Mouse (Mus musculus): ENCODE data around the gene Zfp831. TPM values are rescaled to one million over a fixed set of nuclear protein-coding genes. Genes with fewer than 3 reads are reported as not detected.

The Zfp831 gene
- polyA plus RNA-seq (2016; fragmentation: Nextera tagmentation; extraction: Ambion mirVana): not detected in 2 replicates

DNA sequence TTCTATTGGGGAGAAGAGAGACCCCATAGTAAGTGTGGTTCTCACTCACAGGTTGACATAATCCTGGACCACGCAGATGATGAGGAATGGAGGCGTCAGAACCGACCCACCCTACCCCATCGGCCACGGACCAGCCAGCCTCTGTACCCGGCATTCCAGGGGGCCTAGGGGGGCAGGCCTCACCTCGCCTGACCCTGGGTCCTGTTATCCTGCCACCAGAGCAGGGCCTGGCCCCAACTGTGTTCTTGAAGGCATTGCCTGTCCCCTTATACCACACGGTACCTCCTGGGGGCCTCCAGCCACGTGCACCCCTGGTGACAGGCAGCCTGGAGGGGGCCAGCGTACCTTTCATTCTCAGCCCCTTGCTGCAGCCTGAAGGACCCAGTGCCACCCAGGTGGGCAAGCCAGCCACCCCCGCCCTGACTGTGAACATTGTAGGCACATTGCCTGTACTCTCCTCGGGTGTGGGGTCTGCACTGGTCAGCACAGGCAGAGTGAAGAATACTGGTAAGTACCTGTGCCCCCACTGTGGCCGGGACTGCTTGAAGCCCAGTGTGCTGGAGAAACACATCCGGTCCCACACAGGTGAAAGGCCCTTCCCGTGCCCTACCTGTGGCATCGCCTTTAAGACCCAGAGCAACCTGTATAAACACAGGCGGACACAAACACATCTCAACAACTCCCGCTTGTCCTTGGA is at the start of gene Zfp831:
Zfp831 (plus strand) TSS at position 87 of the 697 bp plus-strand sequence.
- Histone ChIP-seq H3K4me3 (no peak within 1 kb of the TSS), H3K36me3 (no peaks in the 10 kb centered on the region), H3K27ac (0 out of 2 replicates have a peak within 1 kb of the TSS, but pooled peaks have one; percentile 29), H3K4me1 (replicated peaks) (no peaks in the 10 kb centered on the region), H3K27me3 (ENCODE audit: insufficient read depth, poor library complexity, severe bottlenecking) (no peaks in the 10 kb centered on the region), H3K9me3 (no peaks in the 10 kb centered on the region)
- DNase-seq (ENCODE audit: low spot score): no peak
- 86% methylated on average over 18 of the region's 18 CpGs for WGBS

GRCm38 (mm10) chr2:174594965-174595364 is 48.4 kb upstream of the Zfp831 start:
- Histone ChIP-seq H3K36me3 (no peaks in the 10 kb centered on the region), H3K27ac (no peak overlapping the region), H3K4me3 (no peak overlapping the region), H3K4me1 (replicated peaks) (peaks cover 6% of the 10 kb centered on the region; the same call in 1 of the 2 replicates), H3K9me3 (no peaks in the 10 kb centered on the region), H3K27me3 (ENCODE audit: insufficient read depth, poor library complexity, severe bottlenecking) (no peaks in the 10 kb centered on the region)
- 83% methylated on average over 9 of the region's 9 CpGs for WGBS
- DNase-seq (ENCODE audit: low spot score): peak; percentile 20

DNA sequence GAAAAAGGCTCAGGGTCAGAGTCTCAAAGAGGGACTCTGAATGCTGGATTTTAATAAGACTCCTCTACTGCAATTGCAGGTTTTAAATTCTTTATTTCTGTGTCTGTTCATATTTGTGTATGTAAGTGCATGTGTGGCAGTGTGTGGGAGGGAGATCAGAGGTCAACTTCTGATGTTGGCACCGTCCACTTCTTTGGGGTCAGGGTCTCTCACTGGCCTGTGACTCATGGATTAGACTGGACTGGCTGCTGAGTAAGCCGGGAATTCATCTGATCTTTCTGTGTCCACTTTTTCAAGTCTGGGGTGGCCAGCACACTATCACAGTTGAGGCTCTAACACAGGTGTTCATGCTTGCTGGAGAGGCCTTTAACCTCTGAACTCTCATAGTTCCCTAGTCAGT is 47.7 kb upstream of the Zfp831 start:
- Histone ChIP-seq H3K27ac (no peak overlapping the region), H3K4me1 (replicated peaks) (peaks cover 6% of the 10 kb centered on the region; the same call in 1 of the 2 replicates), H3K27me3 (ENCODE audit: insufficient read depth, poor library complexity, severe bottlenecking) (no peaks in the 10 kb centered on the region), H3K9me3 (no peaks in the 10 kb centered on the region), H3K36me3 (no peaks in the 10 kb centered on the region), H3K4me3 (no peak overlapping the region)
- 75% methylated on average over 2 of the region's 2 CpGs for WGBS
- no peak for DNase-seq (ENCODE audit: low spot score)

- Histone ChIP-seq H3K4me1 (replicated peaks) (peaks cover 6% of the 10 kb centered on the region; the same call in 1 of the 2 replicates), H3K9me3 (no peaks in the 10 kb centered on the region), H3K27me3 (ENCODE audit: insufficient read depth, poor library complexity, severe bottlenecking) (no peaks in the 10 kb centered on the region), H3K27ac (no peak overlapping the region), H3K36me3 (no peaks in the 10 kb centered on the region), H3K4me3 (no peak overlapping the region)
- DNase-seq (ENCODE audit: low spot score): no peak
- WGBS: 91% methylated on average over 15 of the region's 15 CpGs
These were observed 46.9 kb upstream of the Zfp831 start for GRCm38 (mm10) chr2:174596457-174596856.

DNA sequence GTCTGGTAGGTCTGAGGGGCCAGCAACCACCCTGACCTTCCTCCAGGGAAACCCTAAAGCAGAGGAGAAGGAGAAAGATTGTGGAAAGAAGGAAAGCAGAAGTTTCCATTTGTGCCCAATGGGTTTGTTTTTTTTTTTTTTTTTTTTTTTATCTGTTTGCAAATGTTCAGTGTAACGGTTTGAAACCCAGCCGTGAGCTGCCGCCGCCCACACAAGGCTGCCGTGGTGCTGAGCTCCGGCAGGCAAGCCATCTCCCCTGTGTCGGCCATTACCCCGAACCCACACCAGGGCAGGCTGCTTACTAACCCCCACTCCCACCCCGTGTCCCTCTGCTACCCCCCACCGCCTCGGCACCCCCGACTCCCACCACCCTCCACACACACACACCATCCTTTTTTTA is 44.9 kb upstream of the Zfp831 start:
- WGBS: 77% methylated on average over 12 of the region's 12 CpGs
- no peaks in the 10 kb centered on the region for H3K9me3 ChIP-seq
- peak overlapping the region; percentile 8; the same call in 1 of the 2 replicates for H3K27ac ChIP-seq
- DNase-seq (ENCODE audit: low spot score): no peak
- H3K27me3 ChIP-seq (ENCODE audit: insufficient read depth, poor library complexity, severe bottlenecking): no peaks in the 10 kb centered on the region
- H3K36me3 ChIP-seq: no peaks in the 10 kb centered on the region
- H3K4me1 ChIP-seq (replicated peaks): peaks cover 11% of the 10 kb centered on the region
- H3K4me3 ChIP-seq: no peak overlapping the region

DNA sequence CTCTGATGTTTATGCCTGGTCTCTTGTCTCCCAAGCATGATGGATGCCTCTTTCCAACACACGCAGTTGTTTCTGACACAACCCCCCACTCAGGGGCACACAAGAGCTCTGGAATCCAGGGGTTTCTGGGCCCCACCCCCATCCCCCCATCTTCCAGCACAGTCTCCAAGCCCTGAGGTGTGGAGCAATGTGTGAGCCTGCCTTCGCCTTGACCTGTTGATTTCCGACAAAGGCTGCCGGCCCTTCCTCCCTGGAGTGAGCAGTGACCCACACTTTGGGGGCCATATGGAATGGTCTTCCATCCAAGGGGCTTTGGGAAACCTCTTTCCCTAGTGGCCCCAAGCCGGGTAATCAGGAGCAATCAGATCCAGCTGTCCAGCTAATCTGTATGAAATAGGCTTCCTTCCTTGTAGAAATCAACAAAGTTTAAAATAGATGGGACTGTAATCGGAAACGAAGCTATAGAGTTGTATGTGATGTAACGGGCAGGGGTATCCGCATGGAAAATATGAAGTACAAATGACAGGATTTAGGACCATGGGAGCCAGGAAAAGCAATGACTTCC is 44.2 kb upstream of the Zfp831 start:
- DNase-seq (ENCODE audit: low spot score): peak; percentile 7
- no peak overlapping the region for H3K4me3 ChIP-seq
- H3K27me3 ChIP-seq (ENCODE audit: insufficient read depth, poor library complexity, severe bottlenecking): no peaks in the 10 kb centered on the region
- WGBS: 78% methylated on average over 9 of the region's 9 CpGs
- H3K36me3 ChIP-seq: no peaks in the 10 kb centered on the region
- H3K9me3 ChIP-seq: no peaks in the 10 kb centered on the region
- peaks cover 11% of the 10 kb centered on the region for H3K4me1 ChIP-seq (replicated peaks)
- peak overlapping the region; percentile 8; the same call in 1 of the 2 replicates for H3K27ac ChIP-seq

GRCm38 (mm10) chr2:174599853-174600271 is 43.5 kb upstream of the Zfp831 start:
- Histone ChIP-seq H3K36me3 (no peaks in the 10 kb centered on the region), H3K4me3 (no peak overlapping the region), H3K27me3 (ENCODE audit: insufficient read depth, poor library complexity, severe bottlenecking) (no peaks in the 10 kb centered on the region), H3K9me3 (no peaks in the 10 kb centered on the region), H3K27ac (no peak overlapping the region), H3K4me1 (replicated peaks) (peaks cover 11% of the 10 kb centered on the region)
- WGBS: 81% methylated on average over 9 of the region's 9 CpGs
- no peak for DNase-seq (ENCODE audit: low spot score)

GRCm38 (mm10) chr2:174601938-174602685 is 41.2 kb upstream of the Zfp831 start:
- peak overlapping the region; percentile 59 for H3K27ac ChIP-seq
- peak; percentile 13 for DNase-seq (ENCODE audit: low spot score)
- H3K36me3 ChIP-seq: no peaks in the 10 kb centered on the region
- WGBS: 67% methylated on average over 9 of the region's 9 CpGs
- H3K4me3 ChIP-seq: no peak overlapping the region
- H3K4me1 ChIP-seq (replicated peaks): peaks cover 11% of the 10 kb centered on the region
- H3K27me3 ChIP-seq (ENCODE audit: insufficient read depth, poor library complexity, severe bottlenecking): no peaks in the 10 kb centered on the region
- H3K9me3 ChIP-seq: no peaks in the 10 kb centered on the region

GRCm38 (mm10) chr2:174603321-174603720 is 40.0 kb upstream of the Zfp831 start:
- no peaks in the 10 kb centered on the region for H3K36me3 ChIP-seq
- H3K27ac ChIP-seq: no peak overlapping the region
- no peak overlapping the region for H3K4me3 ChIP-seq
- DNase-seq (ENCODE audit: low spot score): no peak
- WGBS: 93% methylated on average over 7 of the region's 7 CpGs
- no peaks in the 10 kb centered on the region for H3K27me3 ChIP-seq (ENCODE audit: insufficient read depth, poor library complexity, severe bottlenecking)
- no peaks in the 10 kb centered on the region for H3K9me3 ChIP-seq
- peaks cover 11% of the 10 kb centered on the region for H3K4me1 ChIP-seq (replicated peaks)

DNA sequence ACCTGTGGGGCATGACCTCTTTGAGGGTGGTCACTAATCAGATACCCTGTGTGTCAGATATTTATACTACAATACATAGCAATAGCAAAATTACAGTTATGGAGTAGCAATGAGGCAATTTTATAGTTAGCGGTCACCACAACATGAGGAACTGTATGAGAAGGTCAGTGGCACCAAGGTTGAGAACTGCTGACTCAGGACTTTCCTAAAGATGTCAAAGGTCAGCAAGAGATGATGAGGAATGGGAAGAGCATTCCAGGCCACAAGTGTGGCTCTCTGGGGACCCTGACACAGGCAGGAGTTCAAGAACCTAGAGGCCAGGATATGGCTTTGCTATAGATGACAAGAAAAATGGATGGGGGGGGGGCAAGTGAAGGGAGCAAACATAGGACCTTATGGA is 38.3 kb upstream of the Zfp831 start:
- no peaks in the 10 kb centered on the region for H3K9me3 ChIP-seq
- no peak overlapping the region for H3K4me3 ChIP-seq
- WGBS: 97% methylated on average over 1 of the region's 1 CpGs
- H3K27ac ChIP-seq: no peak overlapping the region
- DNase-seq (ENCODE audit: low spot score): no peak
- H3K27me3 ChIP-seq (ENCODE audit: insufficient read depth, poor library complexity, severe bottlenecking): no peaks in the 10 kb centered on the region
- no peaks in the 10 kb centered on the region for H3K36me3 ChIP-seq
- H3K4me1 ChIP-seq (replicated peaks): peaks cover 5% of the 10 kb centered on the region

DNA sequence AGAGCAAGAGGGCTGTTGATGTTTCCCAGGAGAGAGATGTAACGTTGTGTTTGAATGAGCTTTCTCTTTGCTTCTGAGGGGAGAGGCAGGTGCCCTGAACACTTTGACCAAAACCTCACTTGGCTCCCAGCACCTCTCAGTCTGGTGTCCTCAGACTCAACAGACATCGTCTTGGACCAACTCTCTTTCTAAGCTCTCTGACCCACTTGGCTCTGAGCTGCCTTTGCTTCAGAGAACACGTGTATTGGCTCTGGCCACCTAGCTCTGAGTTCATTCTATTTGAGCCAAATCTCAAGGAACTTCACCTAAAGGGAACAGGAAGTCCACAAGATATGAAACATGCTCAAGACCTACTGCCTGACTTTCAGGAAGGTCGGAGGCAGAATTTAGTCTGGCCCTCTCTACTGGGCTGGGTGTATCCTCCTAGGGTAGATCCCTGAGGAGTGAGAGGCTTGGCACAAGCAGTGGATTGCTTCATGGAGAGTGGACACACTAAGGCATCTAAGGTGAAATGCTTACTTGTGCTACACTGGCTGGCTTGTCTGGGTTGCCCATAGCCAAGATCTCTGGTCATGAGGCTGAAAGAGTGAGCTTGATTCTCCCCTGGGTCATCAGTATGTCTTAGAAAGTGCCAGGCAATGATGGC is 37.8 kb upstream of the Zfp831 start:
- no peaks in the 10 kb centered on the region for H3K27me3 ChIP-seq (ENCODE audit: insufficient read depth, poor library complexity, severe bottlenecking)
- peaks cover 5% of the 10 kb centered on the region for H3K4me1 ChIP-seq (replicated peaks)
- H3K36me3 ChIP-seq: no peaks in the 10 kb centered on the region
- H3K27ac ChIP-seq: no peak overlapping the region
- 93% methylated on average over 4 of the region's 4 CpGs for WGBS
- H3K9me3 ChIP-seq: no peaks in the 10 kb centered on the region
- DNase-seq (ENCODE audit: low spot score): no peak
- H3K4me3 ChIP-seq: no peak overlapping the region

DNA sequence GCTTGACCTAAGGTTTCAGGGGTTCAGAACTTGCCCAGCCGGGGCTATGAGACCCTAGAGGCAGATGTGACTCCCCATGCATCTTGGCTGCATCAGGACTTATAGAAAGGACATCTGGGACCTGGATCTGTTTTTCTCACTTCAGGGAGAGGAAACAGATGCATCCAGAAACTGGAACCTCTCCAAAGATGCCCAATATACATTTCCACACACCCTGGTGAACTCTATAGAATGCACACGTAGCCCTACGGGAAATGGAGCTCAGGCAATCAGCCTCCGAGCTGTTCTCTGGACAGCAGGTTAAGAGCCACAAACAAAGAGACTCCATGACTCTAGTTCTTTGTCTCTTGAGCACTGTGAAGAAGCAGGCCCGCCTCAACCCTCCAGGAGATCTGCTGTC is 37.0 kb upstream of the Zfp831 start:
- H3K36me3 ChIP-seq: no peaks in the 10 kb centered on the region
- 65% methylated on average over 5 of the region's 5 CpGs for WGBS
- no peak for DNase-seq (ENCODE audit: low spot score)

More for the DNA sequence above, 37.0 kb upstream of the Zfp831 start:
- peaks cover 5% of the 10 kb centered on the region for H3K4me1 ChIP-seq (replicated peaks)
- H3K27me3 ChIP-seq (ENCODE audit: insufficient read depth, poor library complexity, severe bottlenecking): no peaks in the 10 kb centered on the region
- no peaks in the 10 kb centered on the region for H3K9me3 ChIP-seq
- no peak overlapping the region for H3K4me3 ChIP-seq
- no peak overlapping the region; the same call in 1 of the 2 replicates for H3K27ac ChIP-seq

All from hindbrain, embryonic 10.5 days (tissue).